Mouse (Mus musculus): ENCODE data around the gene Pknox1. TPM values are rescaled to one million over a fixed set of nuclear protein-coding genes. Genes with fewer than 3 reads are reported as not detected.

Gene Pknox1
- polyA plus RNA-seq (2015; fragmentation: Nextera tagmentation; extraction: Ambion mirVana), result 32.5 and 36.4 TPM in 2 replicates

GRCm38 (mm10) chr17:31564015-31564857, at the start of gene Pknox1:
TSS of gene Pknox1 (plus strand) at chr17:31564734.

GRCm38 (mm10) chr17:31519946-31520838, 44.3 kb upstream of the Pknox1 start, which contains the start of the genes Wdr4 and Ndufv3:
TSS of gene Wdr4 (minus strand) at chr17:31519980.
TSS of gene Ndufv3 (plus strand) at chr17:31520115.

DNA sequence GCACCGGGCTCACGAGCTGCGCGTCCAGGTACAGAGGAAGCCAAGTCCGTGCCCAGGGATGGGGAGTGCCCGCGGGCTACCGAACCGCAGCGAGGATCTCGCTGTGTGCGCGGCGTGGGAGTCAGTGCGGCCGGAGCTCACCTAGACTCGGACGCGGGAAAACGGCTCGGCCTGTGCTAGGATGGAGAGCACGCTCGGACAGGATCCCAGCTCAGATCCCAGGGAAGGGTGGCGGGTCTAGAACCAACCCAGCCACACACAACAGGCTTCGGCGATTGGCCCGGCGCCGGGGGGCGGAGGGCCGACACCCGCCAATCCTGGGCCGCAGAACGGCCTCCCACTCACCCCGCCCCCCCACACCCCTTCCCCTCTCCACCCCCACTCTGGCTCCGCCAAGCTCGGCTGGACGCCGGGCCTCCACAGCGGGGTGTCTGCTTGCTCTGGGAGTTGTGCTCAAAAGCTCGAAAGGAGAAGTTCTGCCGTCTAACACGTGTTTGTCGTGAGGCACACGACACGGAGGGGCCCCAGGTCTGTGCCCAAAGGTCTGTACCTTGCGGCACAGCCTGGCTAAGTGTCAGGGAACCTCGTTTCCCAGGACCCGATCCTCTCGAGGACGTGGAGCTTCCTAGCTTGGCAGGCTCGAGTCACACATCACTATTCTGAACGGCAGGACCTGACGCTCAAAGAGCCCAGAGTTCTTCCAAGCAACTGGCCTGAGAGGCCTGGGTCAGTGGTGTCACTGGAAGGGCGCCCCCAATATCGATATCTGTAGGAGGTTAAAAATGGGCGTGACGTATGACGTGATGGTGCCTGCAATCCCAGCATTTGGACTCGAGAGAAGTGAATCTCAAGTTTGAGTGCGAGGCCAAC, 72.6 kb downstream of the Pknox1 start, which contains the start of gene Cbs:
TSS of gene Cbs (minus strand) at position 297 of the 870 bp plus-strand sequence.

Small RNA genes lying within 50 kb of the gene (microRNA-seq; reads per million reads assigned to microRNA genes)
- not detected for gene Gm24970

Other genes with a start within 250 kb of the Pknox1 start
- 25.9 and 30.1 TPM in 2 replicates for gene Pde9a, start 178.5 kb upstream of the Pknox1 start, polyA plus RNA-seq (2015; fragmentation: Nextera tagmentation; extraction: Ambion mirVana)
- gene Wdr4, start 44.8 kb upstream of the Pknox1 start, polyA plus RNA-seq (2015; fragmentation: Nextera tagmentation; extraction: Ambion mirVana), result 21.9 and 26.0 TPM in 2 replicates
- gene Ndufv3, start 44.6 kb upstream of the Pknox1 start, polyA plus RNA-seq (2015; fragmentation: Nextera tagmentation; extraction: Ambion mirVana), result 554 and 565 TPM in 2 replicates
- gene Cbs, start 72.5 kb downstream of the Pknox1 start, polyA plus RNA-seq (2015; fragmentation: Nextera tagmentation; extraction: Ambion mirVana), result 38.4 and 40.5 TPM in 2 replicates
- gene U2af1, start 94.2 kb downstream of the Pknox1 start, polyA plus RNA-seq (2015; fragmentation: Nextera tagmentation; extraction: Ambion mirVana), result 177 and 190 TPM in 2 replicates
- 0.80 and 0.90 TPM in 2 replicates for gene Cryaa, start 113.1 kb downstream of the Pknox1 start, polyA plus RNA-seq (2015; fragmentation: Nextera tagmentation; extraction: Ambion mirVana)

Measured in neural tube, postnatal 0 days (tissue).